Mouse (Mus musculus) bone marrow, adult 2 months (tissue): ENCODE measurements around the gene Rad1. TPM values are rescaled to one million over a fixed set of nuclear protein-coding genes. Genes with fewer than 3 reads are reported as not detected.
A peak's percentile ranks its signal among the peaks of the same experiment; 100 is the strongest.

ENCODE experiments used
- H3K27ac ChIP-seq: fragments of 200-500 bp; 2 replicates; pipeline ENCODE4 v1.5.1; 2012; ENCODE audit warnings: low read depth, mild to moderate bottlenecking, control low read depth, inconsistent platforms, low read length; ENCODE audit not compliant: control insufficient read depth, poor library complexity, insufficient read depth
- H3K4me1 ChIP-seq: fragments of 200-500 bp; 2 replicates; pipeline ENCODE4 v1.6.1; 2011; ENCODE audit warnings: low read length; ENCODE audit not compliant: control insufficient read depth, insufficient read depth
- H3K4me3 ChIP-seq: fragments of 200-500 bp; replicated peaks from 2 replicates; pipeline ENCODE3; 2011; ENCODE audit warnings: mild to moderate bottlenecking, low read depth, low read length, control low read depth; ENCODE audit not compliant: control insufficient read depth
- CTCF ChIP-seq: fragments of 200-500 bp; IDR thresholded peaks from 2 replicates; pipeline ENCODE4 v1.5.1; 2011; ENCODE audit warnings: low read length, control low read depth; ENCODE audit not compliant: control insufficient read depth, insufficient read depth
- POLR2A ChIP-seq: fragments of 200-500 bp; IDR thresholded peaks from 2 replicates; pipeline ENCODE4 v1.6.1; 2011; ENCODE audit warnings: low read depth, mild to moderate bottlenecking, control low read depth, low read length, borderline replicate concordance; ENCODE audit not compliant: control insufficient read depth
- WGBS: fragments of 180-500 bp; shearing (Covaris S2); methylation state at CpG from one replicate; pipeline ENCODE4 v1.1.7; 2018; 5-methylcytosine and 5-hydroxymethylcytosine counted together
- polyA plus RNA-seq: library from polyadenylated mRNA; stranded (reverse); fragments of >200 nt; gene quantifications from 2 replicates; pipeline ENCODE4 v1.2.4, GENCODE M21; 2011; ENCODE audit warnings: low replicate concordance; ENCODE audit not compliant: missing spikeins, insufficient read depth, insufficient read length

The Rad1 gene
- 8.7 and 10.5 TPM in 2 replicates for polyA plus RNA-seq

GRCm38 (mm10) chr15:10485484-10486364 is at the start of gene Rad1, which contains the start of gene Brix1:
Gene Rad1 (plus strand): TSS chr15:10486018.
Gene Brix1 (minus strand): TSS chr15:10485947.
- peak within 1 kb of the TSS; percentile 85 for H3K4me3 ChIP-seq
- peak; percentile 86; the same call in 1 of the 2 replicates for TF ChIP-seq POLR2A
- TF ChIP-seq CTCF: no peak
- no peaks in the 10 kb centered on the region; the same call in 1 of the 2 replicates for H3K4me1 ChIP-seq
- H3K27ac ChIP-seq: no peak within 1 kb of the TSS
- under 1% methylated on average over 58 of the region's 58 CpGs for WGBS

GRCm38 (mm10) chr15:10436893-10437292 is 48.9 kb upstream of the Rad1 start:
- no peak for TF ChIP-seq POLR2A
- no peak for TF ChIP-seq CTCF
- 41% methylated on average over 1 of the region's 1 CpGs for WGBS
- H3K4me1 ChIP-seq: no peaks in the 10 kb centered on the region
- H3K4me3 ChIP-seq: no peak overlapping the region
- no peak overlapping the region for H3K27ac ChIP-seq

DNA sequence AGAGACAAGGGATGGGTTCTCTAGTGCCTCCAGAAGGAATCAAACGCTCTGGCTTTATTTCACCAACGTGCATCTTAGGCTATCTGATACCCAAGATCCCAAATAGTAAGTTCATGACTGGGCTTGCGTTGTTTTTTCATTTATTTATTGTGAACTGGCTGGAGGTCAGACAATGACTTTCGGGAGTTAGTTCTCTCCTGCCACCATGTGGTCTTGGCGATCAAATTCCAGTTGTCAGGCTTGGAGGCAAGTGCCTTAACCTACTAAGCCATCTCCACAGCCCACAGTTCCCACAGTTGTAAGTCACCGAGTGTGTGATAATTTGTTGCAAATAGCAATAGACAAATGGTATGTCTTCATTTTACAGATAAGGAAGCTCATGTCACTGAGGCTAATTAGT is 45.9 kb upstream of the Rad1 start:
- Histone ChIP-seq H3K4me3 (no peak overlapping the region), H3K27ac (no peak overlapping the region), H3K4me1 (no peaks in the 10 kb centered on the region)
- TF ChIP-seq CTCF (no peak), POLR2A (no peak)
- 84% methylated on average over 6 of the region's 6 CpGs for WGBS

- Histone ChIP-seq H3K4me3 (no peak overlapping the region), H3K27ac (no peak overlapping the region), H3K4me1 (no peaks in the 10 kb centered on the region)
- TF ChIP-seq CTCF (no peak), POLR2A (no peak)
- WGBS: 88% methylated on average over 9 of the region's 9 CpGs
Measured at GRCm38 (mm10) chr15:10441493-10441892, 44.3 kb upstream of the Rad1 start.

GRCm38 (mm10) chr15:10442275-10442674 is 43.5 kb upstream of the Rad1 start:
- Histone ChIP-seq H3K4me3 (no peak overlapping the region), H3K27ac (no peak overlapping the region), H3K4me1 (no peaks in the 10 kb centered on the region)
- TF ChIP-seq POLR2A (no peak), CTCF (no peak)
- 92% methylated on average over 1 of the region's 1 CpGs for WGBS

- WGBS: 80% methylated on average over 3 of the region's 3 CpGs
- Histone ChIP-seq H3K4me1 (no peaks in the 10 kb centered on the region), H3K4me3 (no peak overlapping the region), H3K27ac (no peak overlapping the region)
- TF ChIP-seq CTCF (no peak), POLR2A (no peak)
Measured at GRCm38 (mm10) chr15:10447102-10447501, 38.7 kb upstream of the Rad1 start.

DNA sequence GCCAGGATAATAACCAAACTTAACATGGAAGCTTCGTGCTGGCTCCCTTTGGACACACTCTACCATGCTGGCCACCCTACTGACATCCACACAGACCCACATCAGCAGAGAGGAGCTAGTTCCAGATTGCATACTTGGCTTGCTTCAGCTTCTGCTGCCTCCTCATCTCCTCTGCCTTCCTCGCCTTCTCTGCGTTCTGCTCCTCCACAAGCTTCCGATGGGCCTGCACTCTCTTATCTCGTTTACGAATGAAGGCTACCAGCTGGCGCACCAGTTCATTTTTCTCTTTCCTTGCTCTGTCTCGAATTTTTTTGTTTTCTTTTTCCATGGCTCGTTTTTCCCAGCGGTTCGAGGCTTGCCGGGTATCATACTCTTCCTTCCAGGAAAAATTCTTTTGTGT is 24.8 kb upstream of the Rad1 start:
- TF ChIP-seq CTCF (no peak), POLR2A (no peak)
- WGBS: 86% methylated on average over 12 of the region's 12 CpGs
- H3K4me1 ChIP-seq: peaks cover 1% of the 10 kb centered on the region; the same call in 1 of the 2 replicates
- H3K4me3 ChIP-seq: no peak overlapping the region
- H3K27ac ChIP-seq: no peak overlapping the region

GRCm38 (mm10) chr15:10463555-10463954 is 22.3 kb upstream of the Rad1 start:
- Histone ChIP-seq H3K27ac (no peak overlapping the region), H3K4me3 (no peak overlapping the region), H3K4me1 (peaks cover 1% of the 10 kb centered on the region; the same call in 1 of the 2 replicates)
- WGBS: 28% methylated on average over 5 of the region's 5 CpGs
- TF ChIP-seq CTCF: no peak
- no peak for TF ChIP-seq POLR2A
